Mouse (Mus musculus) heart, embryonic 15.5 days (tissue): Measurements from ENCODE around the gene Slc9a9. TPM values are rescaled to one million over a fixed set of nuclear protein-coding genes. Genes with fewer than 3 reads are reported as not detected.
"Not testable (repeated sequence)": the region's sequence is repeated elsewhere in the genome, so short reads cannot be mapped to it uniquely, and the experiment has no call there.

Experiments used
- ATAC-seq: fragments of 200-750 bp; cut with Nextera tagmentation; replicated peaks from 2 replicates; pipeline ENCODE4 v1.8.0; 2017; ENCODE audit warnings: low read depth, moderate TSS enrichment; ENCODE audit not compliant: insufficient number of reproducible peaks, insufficient read depth, low FRiP score
- H3K27ac ChIP-seq: fragments of 300-500 bp; sonication (generic); 2 replicates; pipeline ENCODE4 v1.5.1; 2015; ENCODE audit warnings: mild to moderate bottlenecking, inconsistent platforms
- H3K27me3 ChIP-seq: fragments of 300-500 bp; sonication (generic); 2 replicates; pipeline ENCODE4 v1.6.1; 2015; ENCODE audit warnings: inconsistent platforms
- H3K36me3 ChIP-seq: fragments of 300-500 bp; sonication (generic); 2 replicates; pipeline ENCODE4 v1.6.1; 2015; ENCODE audit warnings: mild to moderate bottlenecking, inconsistent platforms
- H3K4me1 ChIP-seq: fragments of 300-500 bp; sonication (generic); replicated peaks from 2 replicates; pipeline ENCODE4 v1.6.1; 2015; ENCODE audit warnings: inconsistent platforms
- H3K4me2 ChIP-seq: fragments of 300-500 bp; sonication (generic); 2 replicates; pipeline ENCODE4 v1.6.1; 2015; ENCODE audit warnings: inconsistent platforms, mild to moderate bottlenecking, moderate library complexity
- H3K4me3 ChIP-seq: fragments of 300-500 bp; sonication (generic); 2 replicates; pipeline ENCODE4 v1.5.1; 2015; ENCODE audit warnings: mild to moderate bottlenecking, inconsistent platforms
- H3K9ac ChIP-seq: fragments of 300-500 bp; sonication (generic); 2 replicates; pipeline ENCODE4 v1.6.1; 2015; ENCODE audit warnings: mild to moderate bottlenecking, inconsistent platforms
- H3K9me3 ChIP-seq: fragments of 300-500 bp; sonication (generic); replicated peaks from 2 replicates; pipeline ENCODE4 v1.6.1; 2016; ENCODE audit warnings: inconsistent platforms
- WGBS: fragments of 180-500 bp; shearing (Covaris S2); methylation state at CpG from one replicate; pipeline ENCODE4 v1.1.7; 2015; ENCODE audit warnings: mixed read lengths; 5-methylcytosine and 5-hydroxymethylcytosine counted together
- polyA plus RNA-seq: library from polyadenylated mRNA; unstranded; fragments of >200 nt; fragmentation: Nextera tagmentation; extraction: Ambion mirVana; gene quantifications from 2 replicates; pipeline ENCODE4 v1.2.1, GENCODE M21; 2015

The Slc9a9 gene
- 3.5 and 4.8 TPM in 2 replicates for polyA plus RNA-seq

DNA sequence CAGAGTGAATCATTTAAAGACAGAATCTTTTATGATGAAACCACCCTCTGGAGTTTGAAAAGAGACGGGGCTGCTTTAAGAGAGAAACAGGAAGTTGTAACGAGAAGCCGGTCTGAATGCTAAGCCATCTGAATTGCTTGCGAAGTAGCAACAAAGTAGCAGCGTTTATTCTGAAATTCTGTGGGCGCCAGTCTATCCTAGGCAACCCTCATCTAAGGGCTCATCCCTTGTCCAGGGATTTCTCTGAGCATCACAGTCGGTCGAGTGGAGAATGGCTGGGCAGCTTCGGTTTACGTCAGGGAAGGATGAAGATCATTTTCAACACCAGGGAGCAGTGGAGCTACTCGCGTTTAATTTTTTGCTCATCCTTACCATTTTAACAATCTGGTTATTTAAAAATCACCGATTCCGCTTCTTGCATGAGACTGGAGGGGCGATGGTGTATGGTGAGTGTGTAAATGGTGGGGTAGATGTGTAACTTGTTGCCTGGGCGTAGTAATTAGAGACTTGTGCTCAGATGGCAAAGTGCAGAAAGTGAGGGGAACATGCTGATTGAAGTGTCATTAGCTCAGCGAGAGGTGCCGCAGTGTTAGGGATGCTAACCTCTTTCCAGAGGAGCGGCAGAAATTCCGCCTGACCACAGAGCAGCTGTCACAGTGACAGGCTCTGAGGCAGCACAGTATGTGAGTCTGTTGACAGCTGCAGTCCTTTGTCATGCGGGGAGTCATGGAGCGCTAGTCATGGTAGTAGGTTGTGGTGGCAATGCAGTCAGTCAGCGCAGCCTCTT lies at the start of gene Slc9a9:
Gene Slc9a9, plus strand, starts transcription at position 119 of the 787 bp plus-strand sequence.
- H3K27me3 ChIP-seq, result no peaks in the 10 kb centered on the region
- H3K9me3 ChIP-seq, result no peaks in the 10 kb centered on the region
- peak within 1 kb of the TSS; percentile 56 for H3K4me3 ChIP-seq
- peaks cover 7% of the 10 kb centered on the region; the same call in 1 of the 2 replicates for H3K4me1 ChIP-seq
- H3K9ac ChIP-seq, result peak within 1 kb of the TSS; percentile 33
- 2% methylated on average over 23 of the region's 23 CpGs for WGBS
- H3K4me2 ChIP-seq, result peak within 1 kb of the TSS; percentile 72
- peak; percentile 76 for ATAC-seq
- H3K27ac ChIP-seq, result peak within 1 kb of the TSS; percentile 17; the same call in 1 of the 2 replicates
- no peaks in the 10 kb centered on the region for H3K36me3 ChIP-seq

DNA sequence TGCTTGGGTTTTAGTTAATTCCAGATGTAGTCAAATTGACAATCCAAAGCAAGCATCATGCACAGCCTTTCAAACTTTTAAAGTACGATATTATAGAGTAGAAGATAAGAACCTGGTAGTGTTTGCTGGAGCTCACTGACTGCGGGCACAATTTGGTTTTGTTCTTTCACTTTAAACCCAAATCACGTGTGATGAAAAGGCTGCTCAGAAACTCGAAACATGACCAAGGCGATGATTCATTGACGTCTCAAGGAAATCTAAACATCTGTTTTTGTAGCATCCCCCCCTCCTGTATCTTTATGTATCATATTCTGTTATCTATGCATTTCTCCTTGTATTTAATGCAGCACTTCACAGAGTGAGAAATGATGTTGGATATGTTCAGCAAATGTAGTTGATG lies 49.4 kb upstream of the Slc9a9 start:
- Histone ChIP-seq H3K27me3 (no peaks in the 10 kb centered on the region), H3K9me3 (no peaks in the 10 kb centered on the region), H3K4me1 (peaks cover 20% of the 10 kb centered on the region), H3K27ac (no peak overlapping the region), H3K4me3 (no peak overlapping the region), H3K4me2 (no peak overlapping the region), H3K36me3 (no peaks in the 10 kb centered on the region), H3K9ac (no peak overlapping the region)
- ATAC-seq, result no peak
- WGBS, result 79% methylated on average over 6 of the region's 6 CpGs

DNA sequence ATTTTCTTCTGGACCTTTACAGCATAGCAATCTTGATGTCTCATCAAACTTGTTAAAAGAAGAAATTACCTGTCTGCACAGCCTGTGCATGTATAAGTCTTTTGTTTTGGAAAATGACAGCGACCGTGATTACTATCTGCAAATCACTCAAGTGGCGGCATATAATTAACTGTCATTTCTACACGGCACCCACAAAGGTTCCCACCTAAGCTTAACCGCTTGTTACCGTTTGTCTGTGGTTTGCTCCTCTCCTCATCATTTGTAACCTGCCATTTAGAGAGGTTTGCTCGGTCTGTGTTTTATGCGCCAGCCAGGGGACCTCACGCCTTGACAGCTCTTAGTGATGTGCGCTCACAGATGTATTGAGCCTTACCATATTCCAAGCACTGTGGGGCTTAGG lies 48.9 kb upstream of the Slc9a9 start:
- H3K27me3 ChIP-seq, result no peaks in the 10 kb centered on the region
- peaks cover 15% of the 10 kb centered on the region for H3K4me1 ChIP-seq
- no peaks in the 10 kb centered on the region for H3K9me3 ChIP-seq
- WGBS, result 80% methylated on average over 10 of the region's 10 CpGs
- no peak overlapping the region for H3K27ac ChIP-seq
- no peak overlapping the region for H3K4me2 ChIP-seq
- no peak overlapping the region for H3K9ac ChIP-seq
- no peak for ATAC-seq
- no peak overlapping the region for H3K4me3 ChIP-seq
- no peaks in the 10 kb centered on the region for H3K36me3 ChIP-seq

DNA sequence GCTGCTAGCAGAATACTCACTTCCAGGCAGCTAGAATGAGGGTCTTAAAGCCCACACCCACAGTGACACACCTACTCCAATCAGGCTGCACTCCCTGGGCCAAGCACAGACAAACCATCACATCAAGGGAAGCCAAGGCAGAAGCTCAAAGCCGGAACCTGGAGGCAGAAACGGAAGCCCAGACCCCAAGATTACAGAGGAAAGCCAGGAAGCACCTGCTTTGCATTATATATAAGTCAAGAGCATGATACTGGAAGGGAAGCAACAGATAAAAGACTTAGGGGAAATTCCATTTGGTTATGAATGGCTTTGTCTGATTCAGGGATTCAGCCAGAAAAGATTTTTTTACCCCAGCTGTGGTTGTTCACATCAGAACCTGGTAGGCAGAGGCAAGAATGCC lies 47.8 kb upstream of the Slc9a9 start:
- no peak for ATAC-seq
- Histone ChIP-seq H3K27ac (no peak overlapping the region), H3K4me2 (no peak overlapping the region), H3K9me3 (no peaks in the 10 kb centered on the region), H3K36me3 (no peaks in the 10 kb centered on the region), H3K4me1 (peaks cover 12% of the 10 kb centered on the region), H3K4me3 (no peak overlapping the region), H3K27me3 (no peaks in the 10 kb centered on the region), H3K9ac (no peak overlapping the region)
- 52% methylated on average over 2 of the region's 2 CpGs for WGBS

DNA sequence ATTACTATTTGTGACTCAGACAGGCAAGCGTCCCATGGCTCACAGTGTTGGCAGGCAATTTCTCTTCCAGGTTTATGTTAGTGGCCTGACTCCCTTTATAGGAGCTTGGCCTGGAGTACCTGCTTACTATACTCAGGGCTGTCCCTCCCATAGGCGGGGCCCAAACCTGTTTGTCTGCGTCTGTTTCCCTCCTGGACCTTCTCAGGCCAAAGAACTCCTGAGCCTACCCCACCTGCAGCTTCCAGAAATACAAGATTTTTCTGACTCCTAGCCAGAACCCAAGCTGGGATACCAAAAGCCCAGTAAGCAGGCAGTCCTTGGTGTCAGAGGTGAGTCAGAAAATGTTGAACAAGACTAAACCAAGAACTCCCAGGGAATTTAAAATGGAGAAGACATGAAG lies 43.0 kb upstream of the Slc9a9 start:
- Histone ChIP-seq H3K9me3 (no peaks in the 10 kb centered on the region), H3K4me2 (no peak overlapping the region), H3K27me3 (no peaks in the 10 kb centered on the region), H3K9ac (no peak overlapping the region), H3K36me3 (no peaks in the 10 kb centered on the region), H3K4me1 (no peaks in the 10 kb centered on the region; the same call in 1 of the 2 replicates), H3K4me3 (no peak overlapping the region), H3K27ac (no peak overlapping the region)
- ATAC-seq, result no peak
- 74% methylated on average over 3 of the region's 3 CpGs for WGBS

DNA sequence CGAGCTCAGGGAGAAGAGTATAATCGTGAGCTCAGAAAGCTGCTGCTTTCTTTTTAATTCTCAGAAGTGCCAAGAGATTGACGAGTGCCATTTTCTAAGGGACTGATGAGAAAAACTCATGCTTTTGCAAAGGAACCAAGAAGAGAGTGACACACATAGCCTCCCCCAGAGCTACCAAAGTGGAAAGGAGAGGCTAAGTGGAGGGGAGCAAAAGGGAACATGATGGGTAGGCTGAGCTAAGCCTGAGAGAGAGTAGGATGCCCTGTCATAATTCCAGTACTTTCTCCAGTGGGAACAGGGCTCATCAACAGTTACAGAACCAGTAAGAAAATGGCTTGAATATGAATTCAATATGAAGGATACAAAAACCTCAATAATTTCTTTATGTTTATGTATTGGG lies 40.8 kb upstream of the Slc9a9 start:
- H3K4me1 ChIP-seq, result no peaks in the 10 kb centered on the region
- H3K36me3 ChIP-seq, result no peaks in the 10 kb centered on the region
- H3K9ac ChIP-seq, result no peak overlapping the region
- no peaks in the 10 kb centered on the region for H3K9me3 ChIP-seq
- no peak overlapping the region for H3K27ac ChIP-seq
- no peak for ATAC-seq
- no peaks in the 10 kb centered on the region for H3K27me3 ChIP-seq
- H3K4me2 ChIP-seq, result no peak overlapping the region
- no peak overlapping the region for H3K4me3 ChIP-seq
- WGBS, result 68% methylated on average over 3 of the region's 3 CpGs

DNA sequence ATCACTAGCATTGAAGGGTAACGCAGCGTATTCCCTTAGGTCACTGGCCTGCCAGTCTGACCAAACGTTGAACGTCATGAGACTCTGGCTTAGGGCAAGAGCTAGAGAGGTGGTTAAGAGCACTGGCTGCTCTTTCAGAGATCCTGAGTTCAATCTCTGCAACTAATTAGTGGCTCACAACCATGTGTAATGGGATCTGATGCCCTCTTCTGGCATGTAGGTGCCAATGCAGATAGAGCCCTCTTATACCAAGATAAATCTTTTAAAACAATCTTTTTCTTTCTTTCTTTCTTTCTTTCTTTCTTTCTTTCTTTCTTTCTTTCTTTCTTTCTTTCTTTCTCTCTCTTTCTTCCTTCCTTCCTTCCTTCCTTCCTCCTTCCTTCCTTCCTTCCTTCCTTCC lies 35.4 kb upstream of the Slc9a9 start:
- H3K27ac ChIP-seq, H3K9ac ChIP-seq, H3K4me1 ChIP-seq, H3K9me3 ChIP-seq, H3K36me3 ChIP-seq, H3K4me3 ChIP-seq, H3K27me3 ChIP-seq, H3K4me2 ChIP-seq, ATAC-seq: not testable (repeated sequence)
- 89% methylated on average over 4 of the region's 4 CpGs for WGBS

DNA sequence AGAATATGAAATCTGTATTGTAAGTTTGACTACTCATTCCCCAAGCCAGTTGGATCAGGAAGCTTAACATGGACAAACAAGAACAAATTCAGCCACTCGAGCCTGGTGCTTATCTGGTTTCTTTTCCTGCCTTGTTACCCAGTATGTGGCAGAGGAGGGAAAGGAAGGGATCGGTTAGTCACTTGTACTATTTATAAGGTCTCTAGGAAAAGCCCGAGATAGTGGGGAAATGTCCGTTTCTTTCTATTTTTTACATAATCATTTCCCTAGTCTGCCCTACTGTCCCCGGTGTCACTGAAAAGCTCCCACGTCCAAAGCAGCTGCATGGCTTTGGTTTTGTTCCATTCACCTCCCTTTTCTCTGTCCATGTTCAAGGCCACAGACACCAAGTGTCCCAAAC lies 24.1 kb upstream of the Slc9a9 start:
- no peak overlapping the region for H3K9ac ChIP-seq
- no peaks in the 10 kb centered on the region for H3K36me3 ChIP-seq
- no peak overlapping the region for H3K4me2 ChIP-seq
- no peaks in the 10 kb centered on the region for H3K9me3 ChIP-seq
- no peaks in the 10 kb centered on the region for H3K27me3 ChIP-seq
- 39% methylated on average over 6 of the region's 6 CpGs for WGBS
- ATAC-seq, result no peak
- no peak overlapping the region for H3K27ac ChIP-seq
- no peak overlapping the region for H3K4me3 ChIP-seq
- H3K4me1 ChIP-seq, result no peaks in the 10 kb centered on the region

DNA sequence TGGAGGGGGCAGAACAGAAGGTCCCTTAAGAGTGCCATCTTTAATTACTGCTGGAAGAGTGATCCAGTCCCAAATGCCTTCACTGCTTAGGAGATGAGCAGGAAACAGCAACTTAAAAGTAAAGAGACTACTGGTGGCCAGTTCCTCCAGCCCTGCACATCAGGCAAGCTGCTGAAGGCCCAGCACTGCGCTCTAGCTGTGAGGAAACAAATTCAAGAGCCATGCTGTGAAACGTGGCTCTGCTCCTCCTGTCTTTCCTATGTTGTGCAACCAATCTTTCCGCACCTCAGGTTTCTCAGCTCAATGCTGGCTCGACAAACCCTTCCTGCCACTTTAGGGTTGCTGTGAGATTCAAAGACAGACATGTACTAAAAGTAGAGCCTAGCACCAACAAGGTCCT lies 22.3 kb upstream of the Slc9a9 start:
- Histone ChIP-seq H3K9me3 (no peaks in the 10 kb centered on the region), H3K9ac (no peak overlapping the region), H3K4me1 (no peaks in the 10 kb centered on the region), H3K36me3 (no peaks in the 10 kb centered on the region), H3K4me2 (no peak overlapping the region), H3K4me3 (no peak overlapping the region), H3K27ac (no peak overlapping the region), H3K27me3 (no peaks in the 10 kb centered on the region)
- no peak for ATAC-seq
- 49% methylated on average over 4 of the region's 4 CpGs for WGBS

DNA sequence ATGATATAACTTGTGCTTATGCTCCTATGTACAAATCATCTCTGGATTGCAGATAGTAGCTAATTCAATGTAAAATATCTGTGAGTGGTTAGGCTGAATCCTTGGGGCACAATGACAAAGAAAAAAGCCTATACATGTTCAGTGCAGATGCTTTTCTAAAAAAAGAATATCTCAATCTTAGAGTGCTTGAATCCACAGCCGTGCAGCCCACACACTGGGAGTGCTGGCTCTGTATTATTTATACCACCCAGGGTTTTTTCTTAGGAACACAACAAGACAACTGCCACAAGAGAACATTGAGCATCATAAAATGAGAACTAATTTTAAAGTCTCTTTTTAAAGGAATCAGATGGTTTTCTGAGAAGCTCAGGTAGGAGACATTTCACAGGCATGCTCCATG lies 19.7 kb upstream of the Slc9a9 start:
- no peak for ATAC-seq
- Histone ChIP-seq H3K4me2 (no peak overlapping the region), H3K4me1 (no peaks in the 10 kb centered on the region), H3K9me3 (no peaks in the 10 kb centered on the region), H3K9ac (no peak overlapping the region), H3K27ac (no peak overlapping the region), H3K27me3 (no peaks in the 10 kb centered on the region), H3K4me3 (no peak overlapping the region), H3K36me3 (no peaks in the 10 kb centered on the region)
- 44% methylated on average over 1 of the region's 1 CpGs for WGBS

DNA sequence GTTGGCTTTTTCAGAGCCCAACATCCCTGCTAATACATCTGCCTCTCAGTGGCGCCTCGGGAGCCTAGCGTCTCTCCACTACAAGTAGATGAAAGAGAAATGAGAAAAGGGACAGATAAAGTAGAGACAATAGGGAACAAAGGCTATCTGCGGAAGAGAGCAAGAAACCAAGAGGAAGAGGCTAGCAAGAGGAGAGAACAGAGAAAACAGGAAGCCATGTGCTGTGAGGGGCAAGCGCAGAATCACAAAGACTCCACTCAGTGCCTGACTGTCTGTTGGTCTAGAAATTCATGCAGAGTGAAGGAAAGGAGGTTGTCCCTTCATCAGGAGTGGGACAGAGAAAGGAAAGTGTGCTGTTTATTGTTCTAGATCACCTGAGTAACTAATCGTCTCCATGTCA lies 16.5 kb upstream of the Slc9a9 start:
- Histone ChIP-seq H3K4me3 (no peak overlapping the region), H3K27me3 (no peaks in the 10 kb centered on the region), H3K9ac (no peak overlapping the region), H3K36me3 (no peaks in the 10 kb centered on the region), H3K9me3 (no peaks in the 10 kb centered on the region), H3K27ac (no peak overlapping the region), H3K4me1 (no peaks in the 10 kb centered on the region), H3K4me2 (no peak overlapping the region)
- WGBS, result 82% methylated on average over 6 of the region's 6 CpGs
- no peak for ATAC-seq

DNA sequence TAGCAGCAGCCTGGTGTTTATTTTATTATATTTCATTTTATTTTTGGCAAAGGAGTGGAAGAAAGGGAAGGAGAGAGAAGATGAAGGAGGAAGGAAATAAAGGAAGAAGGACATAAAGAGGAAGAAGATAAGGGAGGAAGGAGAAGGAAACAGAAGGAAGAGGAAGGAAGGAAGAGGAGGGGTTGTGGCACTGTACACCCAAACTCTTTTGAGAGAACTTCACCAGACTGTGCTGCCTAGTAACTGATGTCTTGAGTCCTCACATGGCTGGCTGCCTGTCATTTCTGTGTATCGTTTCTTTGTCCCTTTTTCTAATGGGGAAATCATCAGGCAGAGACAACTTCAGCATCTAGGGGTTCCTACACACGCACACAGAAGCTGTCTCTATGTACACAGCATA lies 15.9 kb upstream of the Slc9a9 start:
- ATAC-seq, result no peak

More for the DNA sequence above, 15.9 kb upstream of the Slc9a9 start:
- H3K4me1 ChIP-seq, result no peaks in the 10 kb centered on the region
- H3K4me2 ChIP-seq, result no peak overlapping the region
- H3K9me3 ChIP-seq, result no peaks in the 10 kb centered on the region
- H3K27ac ChIP-seq, result no peak overlapping the region
- H3K27me3 ChIP-seq, result no peaks in the 10 kb centered on the region
- no peak overlapping the region for H3K9ac ChIP-seq
- WGBS, result 68% methylated on average over 2 of the region's 2 CpGs
- no peak overlapping the region for H3K4me3 ChIP-seq
- no peaks in the 10 kb centered on the region for H3K36me3 ChIP-seq
